Mouse (Mus musculus) common myeloid progenitor, adult 5-6 weeks (primary cell): ENCODE results near the gene Kmt5b. TPM values are rescaled to one million over a fixed set of nuclear protein-coding genes. Genes with fewer than 3 reads are reported as not detected.

ENCODE experiments used
- ATAC-seq: replicated peaks from 2 replicates; pipeline ENCODE4 v1.8.0; 2016; ENCODE audit warnings: low read depth, mild to moderate bottlenecking, moderate TSS enrichment, inconsistent platforms; ENCODE audit not compliant: poor library complexity, severe bottlenecking
- total RNA-seq: library from RNA; stranded (forward); fragments of 200-1000, 187-1606 nt; gene quantifications from 2 replicates; pipeline ENCODE4 v1.2.3, GENCODE M21; 2017

The Kmt5b gene
- 36.5 and 51.6 TPM in 2 replicates for total RNA-seq

GRCm38 (mm10) chr19:3767276-3767780 is at the start of gene Kmt5b:
TSS of gene Kmt5b (plus strand) at chr19:3767421.
- ATAC-seq: peak; percentile 16

GRCm38 (mm10) chr19:3718481-3719361 is 48.5 kb upstream of the Kmt5b start:
- ATAC-seq: peak; percentile 79

- ATAC-seq: peak; percentile 51
Observed at GRCm38 (mm10) chr19:3719362-3719891, 47.8 kb upstream of the Kmt5b start.

- no peak for ATAC-seq
Observed at GRCm38 (mm10) chr19:3723170-3723569, 44.1 kb upstream of the Kmt5b start.

- no peak for ATAC-seq
Observed at GRCm38 (mm10) chr19:3723904-3724303, 43.3 kb upstream of the Kmt5b start.

- ATAC-seq: peak; percentile 78
Observed at GRCm38 (mm10) chr19:3724779-3725178, 42.4 kb upstream of the Kmt5b start.

GRCm38 (mm10) chr19:3728901-3729300 is 38.3 kb upstream of the Kmt5b start:
- no peak for ATAC-seq

- ATAC-seq: 0 out of 2 replicates have a peak, but pooled peaks have one; percentile 39
Observed at GRCm38 (mm10) chr19:3730781-3731646, 36.2 kb upstream of the Kmt5b start.

- ATAC-seq: no peak
Observed at GRCm38 (mm10) chr19:3736001-3736400, 31.2 kb upstream of the Kmt5b start.

GRCm38 (mm10) chr19:3739650-3740049 is 27.6 kb upstream of the Kmt5b start:
- ATAC-seq: no peak

- no peak for ATAC-seq
Observed at GRCm38 (mm10) chr19:3742716-3743115, 24.5 kb upstream of the Kmt5b start.

GRCm38 (mm10) chr19:3743362-3743761 is 23.9 kb upstream of the Kmt5b start:
- ATAC-seq: no peak

- ATAC-seq: peak; percentile 47; the same call in 1 of the 2 replicates
Observed at GRCm38 (mm10) chr19:3743851-3744512, 23.2 kb upstream of the Kmt5b start.

GRCm38 (mm10) chr19:3752621-3753239 is 14.5 kb upstream of the Kmt5b start:
- ATAC-seq: 0 out of 2 replicates have a peak, but pooled peaks have one; percentile 18

GRCm38 (mm10) chr19:3753240-3753633 is 14.0 kb upstream of the Kmt5b start:
- ATAC-seq: no peak

- ATAC-seq: peak; percentile 54; the same call in 1 of the 2 replicates
Observed at GRCm38 (mm10) chr19:3753738-3754137, 13.5 kb upstream of the Kmt5b start.

GRCm38 (mm10) chr19:3757861-3758260 is 9.4 kb upstream of the Kmt5b start:
- ATAC-seq: no peak

- no peak for ATAC-seq
Observed at GRCm38 (mm10) chr19:3765221-3765820, 1.9 kb upstream of the Kmt5b start.

- ATAC-seq: no peak
Observed at GRCm38 (mm10) chr19:3766378-3766777, 843 bp upstream of the Kmt5b start.
